Mouse (Mus musculus): ENCODE measurements around the gene Stx16. TPM values are rescaled to one million over a fixed set of nuclear protein-coding genes. Genes with fewer than 3 reads are reported as not detected.

Gene Stx16
- polyA plus RNA-seq, 1 experiment from 2014 or later, result 8.3 TPM

GRCm38 (mm10) chr2:174081833-174082232 lies 5.7 kb downstream of the Stx16 start:
- Histone ChIP-seq H3K9me3 (no peaks in the 10 kb centered on the region), H3K4me3 (no peak overlapping the region)

GRCm38 (mm10) chr2:174082380-174082918 lies 6.3 kb downstream of the Stx16 start:
- Histone ChIP-seq H3K9me3 (no peaks in the 10 kb centered on the region), H3K27me3 (ENCODE audit: insufficient read depth, poor library complexity, severe bottlenecking) (no peaks in the 10 kb centered on the region), H3K36me3 (peaks cover 9% of the 10 kb centered on the region; the same call in 1 of the 2 replicates), H3K4me1 (replicated peaks) (peaks cover 34% of the 10 kb centered on the region), H3K4me3 (no peak overlapping the region), H3K27ac (no peak overlapping the region)
- no peak for DNase-seq (ENCODE audit: low spot score)
- WGBS, result 85% methylated on average over 3 of the region's 3 CpGs

More at GRCm38 (mm10) chr2:174081833-174082232, 5.7 kb downstream of the Stx16 start:
- Histone ChIP-seq H3K4me1 (replicated peaks) (peaks cover 40% of the 10 kb centered on the region), H3K27me3 (ENCODE audit: insufficient read depth, poor library complexity, severe bottlenecking) (no peaks in the 10 kb centered on the region), H3K36me3 (peaks cover 9% of the 10 kb centered on the region; the same call in 1 of the 2 replicates), H3K27ac (no peak overlapping the region)
- 86% methylated on average over 5 of the region's 5 CpGs for WGBS
- DNase-seq (ENCODE audit: low spot score), result no peak

GRCm38 (mm10) chr2:174095086-174095485 lies 19.0 kb downstream of the Stx16 start:
- Histone ChIP-seq H3K4me1 (replicated peaks) (no peaks in the 10 kb centered on the region), H3K9me3 (no peaks in the 10 kb centered on the region), H3K36me3 (peaks cover 65% of the 10 kb centered on the region), H3K4me3 (no peak overlapping the region), H3K27ac (no peak overlapping the region), H3K27me3 (ENCODE audit: insufficient read depth, poor library complexity, severe bottlenecking) (no peaks in the 10 kb centered on the region)
- 93% methylated on average over 3 of the region's 3 CpGs for WGBS
- no peak for DNase-seq (ENCODE audit: low spot score)

- Histone ChIP-seq H3K27ac (no peak overlapping the region; the same call in 1 of the 2 replicates), H3K36me3 (peaks cover 18% of the 10 kb centered on the region), H3K27me3 (ENCODE audit: insufficient read depth, poor library complexity, severe bottlenecking) (no peaks in the 10 kb centered on the region), H3K4me1 (replicated peaks) (no peaks in the 10 kb centered on the region), H3K4me3 (no peak overlapping the region), H3K9me3 (no peaks in the 10 kb centered on the region)
- DNase-seq (ENCODE audit: low spot score), result no peak
- 82% methylated on average over 7 of the region's 7 CpGs for WGBS
Observed at GRCm38 (mm10) chr2:174102399-174102798, 26.3 kb downstream of the Stx16 start.

- Histone ChIP-seq H3K9me3 (no peaks in the 10 kb centered on the region), H3K4me3 (no peak overlapping the region), H3K27me3 (ENCODE audit: insufficient read depth, poor library complexity, severe bottlenecking) (no peaks in the 10 kb centered on the region), H3K4me1 (replicated peaks) (no peaks in the 10 kb centered on the region), H3K27ac (no peak overlapping the region), H3K36me3 (peaks cover 9% of the 10 kb centered on the region)
- WGBS, result 91% methylated on average over 4 of the region's 4 CpGs
- no peak for DNase-seq (ENCODE audit: low spot score)
Observed at GRCm38 (mm10) chr2:174103527-174103926, 27.4 kb downstream of the Stx16 start.

- peaks cover 25% of the 10 kb centered on the region for H3K4me1 ChIP-seq (replicated peaks)
- 84% methylated on average over 3 of the region's 3 CpGs for WGBS
- no peak for DNase-seq (ENCODE audit: low spot score)
Observed at GRCm38 (mm10) chr2:174107375-174107774, 31.3 kb downstream of the Stx16 start.

GRCm38 (mm10) chr2:174109991-174110782 lies 34.1 kb downstream of the Stx16 start, which contains the start of gene Npepl1:
Gene Npepl1 (plus strand): TSS chr2:174110349.
- H3K4me1 ChIP-seq (replicated peaks), result peaks cover 35% of the 10 kb centered on the region
- 2% methylated on average over 76 of the region's 90 CpGs for WGBS
- peak; percentile 68 for DNase-seq (ENCODE audit: low spot score)
- H3K9me3 ChIP-seq, result no peaks in the 10 kb centered on the region
- H3K36me3 ChIP-seq, result peaks cover 21% of the 10 kb centered on the region
- H3K27me3 ChIP-seq (ENCODE audit: insufficient read depth, poor library complexity, severe bottlenecking), result no peaks in the 10 kb centered on the region
- peak within 1 kb of the TSS; percentile 97 for H3K27ac ChIP-seq
- H3K4me3 ChIP-seq, result peak within 1 kb of the TSS; percentile 65

More at GRCm38 (mm10) chr2:174107375-174107774, 31.3 kb downstream of the Stx16 start:
- H3K36me3 ChIP-seq, result peaks cover 3% of the 10 kb centered on the region; the same call in 1 of the 2 replicates
- H3K27ac ChIP-seq, result no peak overlapping the region
- no peaks in the 10 kb centered on the region for H3K27me3 ChIP-seq (ENCODE audit: insufficient read depth, poor library complexity, severe bottlenecking)
- H3K9me3 ChIP-seq, result no peaks in the 10 kb centered on the region
- no peak overlapping the region for H3K4me3 ChIP-seq

GRCm38 (mm10) chr2:174110783-174111549 lies 34.9 kb downstream of the Stx16 start:
- H3K27ac ChIP-seq, result peak overlapping the region; percentile 97
- H3K4me1 ChIP-seq (replicated peaks), result peaks cover 35% of the 10 kb centered on the region
- peaks cover 28% of the 10 kb centered on the region for H3K36me3 ChIP-seq
- H3K4me3 ChIP-seq, result peak overlapping the region; percentile 65
- no peaks in the 10 kb centered on the region for H3K9me3 ChIP-seq
- no peaks in the 10 kb centered on the region for H3K27me3 ChIP-seq (ENCODE audit: insufficient read depth, poor library complexity, severe bottlenecking)
- DNase-seq (ENCODE audit: low spot score), result peak; percentile 58
- WGBS, result 56% methylated on average over 33 of the region's 33 CpGs

GRCm38 (mm10) chr2:174112931-174113330 lies 36.8 kb downstream of the Stx16 start:
- whole genome bisulfite sequencing, result 83% methylated on average over 18 of the region's 18 CpGs
- Histone ChIP-seq H3K27ac (0 out of 2 replicates have a peak overlapping the region, but pooled peaks have one; percentile 37), H3K36me3 (peaks cover 40% of the 10 kb centered on the region), H3K4me3 (no peak overlapping the region), H3K4me1 (replicated peaks) (peaks cover 50% of the 10 kb centered on the region), H3K9me3 (no peaks in the 10 kb centered on the region), H3K27me3 (ENCODE audit: insufficient read depth, poor library complexity, severe bottlenecking) (no peaks in the 10 kb centered on the region)
- DNase-seq (ENCODE audit: low spot score), result no peak

GRCm38 (mm10) chr2:174114148-174114864 lies 38.2 kb downstream of the Stx16 start:
- Histone ChIP-seq H3K36me3 (peaks cover 47% of the 10 kb centered on the region), H3K27me3 (ENCODE audit: insufficient read depth, poor library complexity, severe bottlenecking) (no peaks in the 10 kb centered on the region), H3K9me3 (no peaks in the 10 kb centered on the region), H3K27ac (no peak overlapping the region), H3K4me3 (no peak overlapping the region), H3K4me1 (replicated peaks) (peaks cover 51% of the 10 kb centered on the region)
- 93% methylated on average over 12 of the region's 12 CpGs for WGBS
- DNase-seq (ENCODE audit: low spot score), result no peak

GRCm38 (mm10) chr2:174116929-174117328 lies 40.8 kb downstream of the Stx16 start:
- Histone ChIP-seq H3K27ac (peak overlapping the region; percentile 9; the same call in 1 of the 2 replicates), H3K4me1 (replicated peaks) (peaks cover 35% of the 10 kb centered on the region), H3K36me3 (peaks cover 73% of the 10 kb centered on the region), H3K9me3 (no peaks in the 10 kb centered on the region), H3K4me3 (no peak overlapping the region), H3K27me3 (ENCODE audit: insufficient read depth, poor library complexity, severe bottlenecking) (no peaks in the 10 kb centered on the region)
- DNase-seq (ENCODE audit: low spot score), result peak; percentile 29
- WGBS, result 72% methylated on average over 16 of the region's 16 CpGs

- no peaks in the 10 kb centered on the region for H3K9me3 ChIP-seq
- peaks cover 26% of the 10 kb centered on the region for H3K4me1 ChIP-seq (replicated peaks)
- DNase-seq (ENCODE audit: low spot score), result peak; percentile 36
- peak overlapping the region; percentile 31; the same call in 1 of the 2 replicates for H3K27ac ChIP-seq
- no peaks in the 10 kb centered on the region for H3K27me3 ChIP-seq (ENCODE audit: insufficient read depth, poor library complexity, severe bottlenecking)
- peaks cover 83% of the 10 kb centered on the region for H3K36me3 ChIP-seq
- WGBS, result 61% methylated on average over 11 of the region's 11 CpGs
- H3K4me3 ChIP-seq, result no peak overlapping the region
Observed at GRCm38 (mm10) chr2:174118141-174118540, 42.0 kb downstream of the Stx16 start.

Measured in hindbrain, embryonic 10.5 days (tissue).